8 mouse cellular contexts compared by ENCODE assay signal in genomic region chr12:24707954-24708823, GRCm38 (mm10). TPM values are rescaled to one million over a fixed set of nuclear protein-coding genes. Genes with fewer than 3 reads are reported as not detected.
A peak's percentile ranks its signal among the peaks of the same experiment; 100 is the strongest.
DNase-seq lines count a peak whose midpoint lies in the region; ATAC-seq lines count a peak whose summit lies in the region.

Gene Rrm2, plus strand, starts transcription at chr12:24708241.

- intact Hi-C loops in left cerebral cortex, postnatal 14 days (cut with DNase I) = no loop called here

- under 1% methylated on average over 83 of the region's 83 CpGs for WGBS in intestine, embryonic 15.5 days

- H3K27ac ChIP-seq in intestine, embryonic 15.5 days = peak within 1 kb of the TSS; percentile 82

- H3K4me3 ChIP-seq in intestine, embryonic 15.5 days (replicated peaks) = peak within 1 kb of the TSS; percentile 95

- DNase-seq in adrenal gland, adult 18-20 months (ENCODE audit: low spot score in 2 of 2) = peak; percentile 95 to 97
- DNase-seq in embryo, embryonic 10.5 days (ENCODE audit: low spot score) = peak; percentile 97
- peak; percentile 93 for DNase-seq in gastrocnemius, postnatal 25 days
- DNase-seq in left cerebral cortex, postnatal 14 days (ENCODE audit: low spot score in 2 of 2) = peak; percentile 89 to 94
- DNase-seq in right cerebral cortex, postnatal 14 days = peak; percentile 97
- DNase-seq in urinary bladder, postnatal 25 days (ENCODE audit: low spot score) = peak; percentile 94

- H3K4me1 ChIP-seq in intestine, embryonic 15.5 days (replicated peaks) = peaks cover 29% of the 10 kb centered on the region

- peak within 1 kb of the TSS; percentile 76 for H3K9ac ChIP-seq in intestine, embryonic 15.5 days

- ATAC-seq in intestine, embryonic 15.5 days = peak; percentile 92
- ATAC-seq in megakaryocyte-erythroid progenitor cell, adult 5-6 weeks (replicated peaks; ENCODE audit: low FRiP score, low TSS enrichment, poor library complexity, severe bottlenecking) = peak; percentile 72

- peaks cover 2% of the 10 kb centered on the region for H3K36me3 ChIP-seq in intestine, embryonic 15.5 days

- H3K27me3 ChIP-seq in intestine, embryonic 15.5 days (replicated peaks) = no peaks in the 10 kb centered on the region

- no peaks in the 10 kb centered on the region for H3K9me3 ChIP-seq in intestine, embryonic 15.5 days

- peak within 1 kb of the TSS; percentile 86 for H3K4me2 ChIP-seq in intestine, embryonic 15.5 days (replicated peaks)

RNA-seq across cellular contexts. Expression of gene Rrm2, which starts in this region (rescaled TPM):
- total RNA-seq in adrenal gland, adult 18-20 months (2021) = 1 to 10 TPM; 4.6 to 5.1 TPM
- total RNA-seq in gastrocnemius, postnatal 25 days (2021) = 1 to 10 TPM; 1.8 to 3.6 TPM
- 161 and 178 TPM in 2 replicates for polyA plus RNA-seq in intestine, embryonic 15.5 days (2015; fragmentation: Nextera tagmentation; extraction: Ambion mirVana)
- total RNA-seq in left cerebral cortex, postnatal 14 days (2021) = 1 to 10 TPM; 4.9 to 5.2 TPM
- 188 and 245 TPM in 2 replicates for total RNA-seq in megakaryocyte-erythroid progenitor cell, adult 5-6 weeks (2014; fragmentation: Nextera tagmentation)
- total RNA-seq in megakaryocyte-erythroid progenitor cell, adult 5-6 weeks (2017) = 98.3 and 173 TPM in 2 replicates

Comparison
In these comparisons a context has a peak if more than half of its experiments do, and no peak if none do; other contexts are left out.
1. Peak in every context shown above with its lines: DNase-seq, ATAC-seq, H3K4me3 ChIP-seq and H3K27ac ChIP-seq.
2. RNA of gene Rrm2 (total RNA-seq): 98.3 to 245 TPM in megakaryocyte-erythroid progenitor cell, adult 5-6 weeks; 4.9 to 5.2 TPM in left cerebral cortex, postnatal 14 days, 4.6 to 5.1 TPM in adrenal gland, adult 18-20 months and 1.8 to 3.6 TPM in gastrocnemius, postnatal 25 days; every median in the first group is over 10 times any median in the second.